Mouse (Mus musculus) liver, postnatal 0 days (tissue): ENCODE measurements at regions not wholly inside any gene's neighbourhood (a gene's known extent, or its start where the extent isn't known, plus 50 kb on each side); places are given as distances from the start of the nearest gene placed in this dataset.

Experiments
- CTCF ChIP-seq: sonication (generic); IDR thresholded peaks from 2 replicates; pipeline ENCODE4 v1.5.1; 2016; ENCODE audit warnings: antibody characterized with exemption, low read depth
- EP300 ChIP-seq: IDR thresholded peaks from 2 replicates; pipeline ENCODE4 v1.6.1; 2016; ENCODE audit warnings: antibody characterized with exemption, low read depth, mild to moderate bottlenecking

DNA sequence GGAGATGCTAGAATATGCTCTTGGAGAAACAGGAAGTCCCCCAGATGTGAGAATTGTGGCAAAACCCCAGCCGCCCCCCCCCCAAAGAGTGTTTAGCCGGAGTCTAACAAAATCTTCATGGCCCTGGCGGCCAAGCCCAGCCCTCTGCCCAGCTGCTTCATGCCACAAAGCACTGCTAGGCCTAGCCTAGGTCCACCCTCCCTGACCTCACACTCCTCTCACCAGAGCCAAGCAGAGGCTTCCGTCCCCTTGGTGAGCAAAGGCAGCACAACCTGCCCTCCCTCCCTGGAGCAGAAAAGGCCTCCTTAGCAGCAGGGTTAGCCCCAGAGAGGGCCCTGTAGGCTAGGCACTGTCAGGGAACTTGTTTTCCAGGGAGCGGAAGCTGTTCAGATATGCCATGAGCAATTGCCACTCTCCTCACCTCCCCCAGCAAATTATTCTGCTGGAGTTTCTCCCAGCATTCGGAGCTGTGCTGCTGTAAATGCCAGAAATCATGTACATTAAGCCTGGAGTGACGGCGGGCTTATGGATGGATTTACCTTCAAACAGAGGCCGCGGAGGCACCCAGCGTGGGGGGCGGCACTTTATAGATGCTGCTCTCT lies 104.9 kb downstream of the H2al1j start:
- TF ChIP-seq CTCF: no peak
- TF ChIP-seq EP300: no peak
